Mouse (Mus musculus) liver, embryonic 14.5 days (tissue): Measurements from ENCODE around the gene Dlgap1. TPM values are rescaled to one million over a fixed set of nuclear protein-coding genes. Genes with fewer than 3 reads are reported as not detected.

Experiments used
- ATAC-seq: fragments of 200-750 bp; cut with Nextera tagmentation; 2 replicates; pipeline ENCODE4 v1.8.0; 2017; ENCODE audit warnings: moderate number of reproducible peaks, mild to moderate bottlenecking, moderate library complexity; ENCODE audit not compliant: insufficient read depth
- DNase-seq, 3 experiments: peaks; one replicate each; pipeline ENCODE4 v3.0.0-alpha.2; 2012 to 2013; ENCODE audit warnings: low read depth in 3 of 3, low spot score in 3 of 3
- H3K27ac ChIP-seq: fragments of 300-500 bp; sonication (generic); 2 replicates; pipeline ENCODE4 v1.5.1; 2014; ENCODE audit warnings: moderate library complexity, mild to moderate bottlenecking, control low read depth, inconsistent platforms
- H3K27me3 ChIP-seq: fragments of 300-500 bp; sonication (generic); 2 replicates; pipeline ENCODE4 v1.6.1; 2014; ENCODE audit warnings: mild to moderate bottlenecking, low read length, moderate library complexity; ENCODE audit not compliant: control insufficient read depth, insufficient read depth
- H3K36me3 ChIP-seq: fragments of 300-500 bp; sonication (generic); replicated peaks from 2 replicates; pipeline ENCODE4 v1.6.1; 2014; ENCODE audit warnings: low read depth; ENCODE audit not compliant: control insufficient read depth, insufficient read depth
- H3K4me1 ChIP-seq, 2 experiments: fragments of 200-500 bp in 1 of 2; fragments of 300-500 bp in 1 of 2; sonication (generic) in 1 of 2; replicated peaks; 2 replicates each; pipeline ENCODE4 v1.6.1; 2012 to 2014; ENCODE audit warnings: antibody characterized with exemption in 1 of 2, inconsistent platforms in 1 of 2, low read length in 1 of 2; ENCODE audit not compliant: control insufficient read depth in 2 of 2, insufficient read depth in 2 of 2
- H3K4me2 ChIP-seq: fragments of 300-500 bp; sonication (generic); 2 replicates; pipeline ENCODE4 v1.6.1; 2014; ENCODE audit warnings: low read depth, mild to moderate bottlenecking, control low read depth, moderate library complexity
- H3K4me3 ChIP-seq, 2 experiments: fragments of 200-500 bp in 1 of 2; fragments of 300-500 bp in 1 of 2; sonication (generic) in 1 of 2; 2 replicates each; pipeline ENCODE4 v1.5.1; 2012 to 2014; ENCODE audit warnings: low read depth in 2 of 2, low read length in 2 of 2, mild to moderate bottlenecking in 2 of 2, control low read depth in 1 of 2, inconsistent platforms in 1 of 2, moderate library complexity in 1 of 2; ENCODE audit not compliant: insufficient read depth in 1 of 2
- H3K9ac ChIP-seq: fragments of 300-500 bp; sonication (generic); replicated peaks from 2 replicates; pipeline ENCODE4 v1.6.1; 2014; ENCODE audit warnings: mild to moderate bottlenecking, control low read depth, moderate library complexity
- H3K9me3 ChIP-seq: fragments of 300-500 bp; sonication (generic); 2 replicates; pipeline ENCODE4 v1.6.1; 2016; ENCODE audit warnings: low read length, mixed read lengths; ENCODE audit not compliant: control insufficient read depth
- CTCF ChIP-seq: IDR thresholded peaks from 2 replicates; pipeline ENCODE4 v1.5.1; 2016; ENCODE audit warnings: antibody characterized with exemption, low read depth, control low read depth
- EP300 ChIP-seq: IDR thresholded peaks from 2 replicates; pipeline ENCODE4 v1.6.1; 2016; ENCODE audit warnings: antibody characterized with exemption, low read depth
- WGBS: fragments of 180-500 bp; shearing (Covaris S2); extraction: QIAGEN DNeasy Blood & Tissue Kit; methylation state at CpG from one replicate; pipeline ENCODE4 v1.1.7; 2014; ENCODE audit not compliant: insufficient replicate concordance; 5-methylcytosine and 5-hydroxymethylcytosine counted together
- polyA plus RNA-seq, 2 experiments: library from polyadenylated mRNA; depleted of rRNA in 1 of 2; stranded (reverse) in 1 of 2; unstranded in 1 of 2; fragments of >200 nt; fragmentation: Nextera tagmentation in 1 of 2; extraction: Ambion mirVana in 1 of 2; gene quantifications; 2 replicates each; pipeline versions ENCODE4 v1.2.1 to v1.2.3; 2012 to 2014

Dlgap1 gene
- polyA plus RNA-seq, 2 experiments: 0.01 TPM; not detected in 1

GRCm38 (mm10) chr17:70646641-70647040, 677.8 kb downstream of the Dlgap1 start:
- TF ChIP-seq CTCF: no peak
- TF ChIP-seq EP300: no peak
- Histone ChIP-seq H3K9me3 (no peaks in the 10 kb centered on the region), H3K27me3 (no peaks in the 10 kb centered on the region), H3K4me1 (no peaks in the 10 kb centered on the region), H3K36me3 (no peaks in the 10 kb centered on the region), H3K4me2 (no peak overlapping the region), H3K27ac (no peak overlapping the region), H3K9ac (no peak overlapping the region), H3K4me3 (no peak overlapping the region)
- DNase-seq (no peak), ATAC-seq (no peak)
- 32% methylated on average over 4 of the region's 4 CpGs for WGBS

- Histone ChIP-seq H3K27ac (no peak overlapping the region), H3K4me3 (no peak overlapping the region), H3K9ac (no peak overlapping the region), H3K9me3 (no peaks in the 10 kb centered on the region), H3K4me1 (no peaks in the 10 kb centered on the region), H3K27me3 (no peaks in the 10 kb centered on the region), H3K4me2 (no peak overlapping the region), H3K36me3 (no peaks in the 10 kb centered on the region)
- WGBS: 53% methylated on average over 3 of the region's 3 CpGs
- ATAC-seq (no peak), DNase-seq (no peak)
- TF ChIP-seq EP300: no peak
- TF ChIP-seq CTCF: no peak
Observed at GRCm38 (mm10) chr17:70661382-70661781, 692.5 kb downstream of the Dlgap1 start.

GRCm38 (mm10) chr17:70663992-70664391, 695.1 kb downstream of the Dlgap1 start:
- TF ChIP-seq EP300 (no peak), CTCF (no peak)
- no peak for ATAC-seq
- no peak overlapping the region for H3K9ac ChIP-seq
- no peaks in the 10 kb centered on the region for H3K9me3 ChIP-seq
- no peak overlapping the region for H3K27ac ChIP-seq
- WGBS: 59% methylated on average over 6 of the region's 6 CpGs
- DNase-seq: no peak
- no peak overlapping the region for H3K4me2 ChIP-seq
- H3K27me3 ChIP-seq: no peaks in the 10 kb centered on the region
- no peaks in the 10 kb centered on the region for H3K4me1 ChIP-seq
- no peak overlapping the region for H3K4me3 ChIP-seq
- no peaks in the 10 kb centered on the region for H3K36me3 ChIP-seq

GRCm38 (mm10) chr17:70664484-70665040, 695.7 kb downstream of the Dlgap1 start:
- no peak overlapping the region for H3K9ac ChIP-seq
- H3K27me3 ChIP-seq: no peaks in the 10 kb centered on the region
- H3K4me1 ChIP-seq: no peaks in the 10 kb centered on the region
- TF ChIP-seq CTCF: no peak
- TF ChIP-seq EP300: no peak
- DNase-seq (no peak), ATAC-seq (no peak)
- H3K9me3 ChIP-seq: no peaks in the 10 kb centered on the region
- no peak overlapping the region for H3K4me2 ChIP-seq
- no peaks in the 10 kb centered on the region for H3K36me3 ChIP-seq
- no peak overlapping the region for H3K27ac ChIP-seq
- H3K4me3 ChIP-seq: no peak overlapping the region

- Histone ChIP-seq H3K9ac (no peak overlapping the region), H3K36me3 (no peaks in the 10 kb centered on the region), H3K27ac (no peak overlapping the region), H3K9me3 (no peaks in the 10 kb centered on the region), H3K27me3 (no peaks in the 10 kb centered on the region), H3K4me2 (no peak overlapping the region), H3K4me3 (no peak overlapping the region), H3K4me1 (no peaks in the 10 kb centered on the region)
- WGBS: 66% methylated on average over 13 of the region's 13 CpGs
- no peak for DNase-seq
- TF ChIP-seq CTCF: no peak
- no peak for TF ChIP-seq EP300
- no peak for ATAC-seq
Observed at GRCm38 (mm10) chr17:70673985-70674384, 705.1 kb downstream of the Dlgap1 start.
